Mouse (Mus musculus) urinary bladder, postnatal 0 days (tissue): ENCODE measurements around the gene Cntnap2. TPM values are rescaled to one million over a fixed set of nuclear protein-coding genes. Genes with fewer than 3 reads are reported as not detected.

Source experiments
- polyA plus RNA-seq: library from polyadenylated mRNA; unstranded; fragments of >200 nt; fragmentation: Nextera tagmentation; extraction: Ambion mirVana; gene quantifications from 2 replicates; pipeline ENCODE4 v1.2.1, GENCODE M21; 2015

Cntnap2 gene
- 13.3 and 15.7 TPM in 2 replicates for polyA plus RNA-seq

DNA sequence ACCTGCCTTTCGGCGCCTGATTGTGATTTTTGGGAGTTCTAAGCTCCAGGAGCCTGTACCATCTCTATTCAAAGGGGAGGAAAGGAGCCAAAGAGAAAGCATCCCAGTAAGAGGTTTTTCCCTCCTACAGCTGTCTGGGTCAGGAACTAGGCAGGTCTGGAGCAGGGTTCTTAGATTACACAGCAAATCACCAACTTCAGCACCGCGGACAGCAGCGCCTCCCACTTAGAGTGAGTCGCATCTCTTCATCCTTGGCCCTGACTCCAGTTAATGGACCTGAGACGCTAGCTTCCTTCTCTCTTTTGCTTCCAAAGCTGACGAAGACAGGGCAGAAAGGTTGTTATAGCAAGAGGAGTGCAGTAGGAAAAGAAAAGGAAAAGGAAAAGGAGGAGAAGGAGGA lies at the start of gene Cntnap2:
Gene Cntnap2 (plus strand): TSS at position 267 of the 400 bp plus-strand sequence.

